In the genomic region with DNA sequence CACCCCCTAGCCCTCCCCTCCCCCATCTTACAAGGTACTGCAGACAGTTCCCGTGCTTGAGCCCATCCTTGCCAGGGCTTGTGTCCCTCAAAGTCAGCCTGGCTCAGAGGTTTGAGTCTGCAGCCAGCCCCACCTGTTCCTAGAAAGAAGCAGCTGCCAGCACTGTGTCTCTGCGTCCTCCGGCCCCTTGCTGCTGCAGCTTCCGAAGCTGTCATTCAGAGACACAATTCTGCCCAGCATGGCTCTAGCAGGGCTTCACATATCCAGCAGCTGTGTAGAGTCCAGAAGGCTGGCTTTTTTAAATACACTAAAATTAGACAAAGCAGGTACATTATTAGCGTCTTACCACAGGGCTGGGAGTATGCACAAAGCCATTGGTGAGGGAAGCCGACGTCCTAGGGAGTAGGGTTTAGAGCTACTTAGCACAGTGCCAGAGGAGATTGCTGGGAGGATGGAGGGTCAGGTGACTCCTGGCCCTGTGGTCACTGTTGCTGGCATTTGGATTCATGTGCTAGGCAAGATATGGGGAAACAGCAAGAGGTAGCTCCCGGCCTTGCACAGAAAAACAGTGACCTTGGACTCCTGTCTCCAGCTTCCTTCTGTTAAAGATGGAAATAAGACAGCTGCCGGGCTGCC, we compare ENCODE assay signal across 8 mouse cellular contexts.
DNase-seq lines count a peak whose midpoint lies in the region; ATAC-seq and TF ChIP-seq lines count a peak whose summit lies in the region.

No protein-coding gene starts in this region.

- no peaks in the 10 kb centered on the region for H3K27me3 ChIP-seq in kidney, embryonic 15.5 days
- H3K27me3 ChIP-seq in forebrain, embryonic 13.5 days, result 0 out of 2 replicates have a peak, but pooled peaks cover 4% of the 10 kb centered on the region
- no peaks in the 10 kb centered on the region for H3K27me3 ChIP-seq in hindbrain, embryonic 13.5 days
- H3K27me3 ChIP-seq in midbrain, postnatal 0 days (ENCODE audit: insufficient read depth, low read length), result no peaks in the 10 kb centered on the region

- TF ChIP-seq CTCF in midbrain, postnatal 0 days (IDR thresholded peaks at IDR 0.05), result no peak

- no peaks in the 10 kb centered on the region for H3K9me3 ChIP-seq in kidney, embryonic 15.5 days (replicated peaks)
- no peaks in the 10 kb centered on the region for H3K9me3 ChIP-seq in forebrain, embryonic 13.5 days (replicated peaks)
- H3K9me3 ChIP-seq in hindbrain, embryonic 13.5 days, result no peaks in the 10 kb centered on the region
- no peaks in the 10 kb centered on the region for H3K9me3 ChIP-seq in midbrain, postnatal 0 days (ENCODE audit: low read length)

- WGBS in kidney, embryonic 15.5 days, result 32% methylated on average over 9 of the region's 9 CpGs
- WGBS in forebrain, embryonic 13.5 days, result 13% methylated on average over 9 of the region's 9 CpGs
- WGBS in hindbrain, embryonic 13.5 days, result 16% methylated on average over 9 of the region's 9 CpGs
- WGBS in midbrain, postnatal 0 days, result 14% methylated on average over 9 of the region's 9 CpGs

- H3K4me2 ChIP-seq in kidney, embryonic 15.5 days, result no peak overlapping the region
- 0 out of 2 replicates have a peak overlapping the region, but pooled peaks have one; percentile 15 for H3K4me2 ChIP-seq in forebrain, embryonic 13.5 days
- no peak overlapping the region for H3K4me2 ChIP-seq in hindbrain, embryonic 13.5 days
- no peak overlapping the region for H3K4me2 ChIP-seq in midbrain, postnatal 0 days (ENCODE audit: low read depth, low read length, poor library complexity, severe bottlenecking)

- no peak overlapping the region for H3K4me3 ChIP-seq in kidney, embryonic 15.5 days (replicated peaks)
- no peak overlapping the region for H3K4me3 ChIP-seq in forebrain, embryonic 13.5 days
- no peak overlapping the region for H3K4me3 ChIP-seq in hindbrain, embryonic 13.5 days
- no peak overlapping the region for H3K4me3 ChIP-seq in midbrain, postnatal 0 days (ENCODE audit: low read depth, low read length)

- no peaks in the 10 kb centered on the region for H3K36me3 ChIP-seq in kidney, embryonic 15.5 days
- no peaks in the 10 kb centered on the region for H3K36me3 ChIP-seq in forebrain, embryonic 13.5 days (ENCODE audit: poor library complexity, severe bottlenecking)
- no peaks in the 10 kb centered on the region for H3K36me3 ChIP-seq in hindbrain, embryonic 13.5 days
- no peaks in the 10 kb centered on the region for H3K36me3 ChIP-seq in midbrain, postnatal 0 days (ENCODE audit: insufficient read depth, low read length)

- no peak overlapping the region for H3K27ac ChIP-seq in kidney, embryonic 15.5 days
- H3K27ac ChIP-seq in forebrain, embryonic 13.5 days, result peak overlapping the region; percentile 77
- H3K27ac ChIP-seq in hindbrain, embryonic 13.5 days, result peak overlapping the region; percentile 66
- H3K27ac ChIP-seq in midbrain, postnatal 0 days (ENCODE audit: low read depth, low read length), result peak overlapping the region; percentile 47; the same call in 1 of the 2 replicates

- peaks cover 26% of the 10 kb centered on the region for H3K4me1 ChIP-seq in kidney, embryonic 15.5 days
- H3K4me1 ChIP-seq in forebrain, embryonic 13.5 days, result peaks cover 55% of the 10 kb centered on the region
- H3K4me1 ChIP-seq in hindbrain, embryonic 13.5 days (replicated peaks), result peaks cover 62% of the 10 kb centered on the region
- peaks cover 10% of the 10 kb centered on the region for H3K4me1 ChIP-seq in midbrain, postnatal 0 days (ENCODE audit: insufficient read depth, low read length)

- no peak overlapping the region for H3K9ac ChIP-seq in kidney, embryonic 15.5 days
- H3K9ac ChIP-seq in forebrain, embryonic 13.5 days, result peak overlapping the region; percentile 14; the same call in 1 of the 2 replicates
- peak overlapping the region; percentile 43; the same call in 1 of the 2 replicates for H3K9ac ChIP-seq in hindbrain, embryonic 13.5 days
- 0 out of 2 replicates have a peak overlapping the region, but pooled peaks have one; percentile 29 for H3K9ac ChIP-seq in midbrain, postnatal 0 days (replicated peaks; ENCODE audit: low read length, poor library complexity, severe bottlenecking)

- ATAC-seq in kidney, embryonic 15.5 days (replicated peaks; ENCODE audit: low FRiP score), result no peak
- peak; percentile 57 for ATAC-seq in forebrain, embryonic 13.5 days
- ATAC-seq in hindbrain, embryonic 13.5 days (ENCODE audit: low FRiP score), result peak; percentile 22; the same call in 1 of the 2 replicates
- no peak for ATAC-seq in midbrain, postnatal 0 days (ENCODE audit: low FRiP score)
- no peak for ATAC-seq in megakaryocyte, adult 5-6 weeks (ENCODE audit: poor library complexity, severe bottlenecking)

- DNase-seq in kidney, adult 11 months, result peak; percentile 49
- peak; percentile 71 for DNase-seq in midbrain, postnatal 0 days (ENCODE audit: low spot score)
- DNase-seq in layer of hippocampus, adult 9-10 months (ENCODE audit: low spot score), result no peak
- DNase-seq in gastrocnemius, postnatal 4 days (ENCODE audit: low spot score in 2 of 2), result no peak

Comparison
In these comparisons a context has a peak if more than half of its experiments do, and no peak if none do; other contexts are left out.
1. DNase-seq: peak in kidney, adult 11 months (single experiment) and midbrain, postnatal 0 days (single experiment); none in layer of hippocampus, adult 9-10 months (single experiment) and gastrocnemius, postnatal 4 days (0 of 2).
2. ATAC-seq: peak in forebrain, embryonic 13.5 days (single experiment) and hindbrain, embryonic 13.5 days (single experiment); none in kidney, embryonic 15.5 days (single experiment), midbrain, postnatal 0 days (single experiment) and megakaryocyte, adult 5-6 weeks (single experiment).